Mouse (Mus musculus): ENCODE measurements around the gene Ctso. TPM values are rescaled to one million over a fixed set of nuclear protein-coding genes. Genes with fewer than 3 reads are reported as not detected.

Ctso gene
- total RNA-seq, 1 experiment = 0.49 TPM

GRCm38 (mm10) chr3:81981576-81981975 is 49.2 kb downstream of the Ctso start:
- no peaks in the 10 kb centered on the region for H3K36me3 ChIP-seq (ENCODE audit: control insufficient read depth, insufficient read depth, low read length, poor library complexity, severe bottlenecking)
- no peaks in the 10 kb centered on the region for H3K9me3 ChIP-seq (ENCODE audit: control insufficient read depth, insufficient read depth, low read depth, low read length)
- no peaks in the 10 kb centered on the region for H3K4me1 ChIP-seq (ENCODE audit: control insufficient read depth in 2 of 2, insufficient read depth in 2 of 2, low read length in 2 of 2, poor library complexity in 1 of 2)
- no peak overlapping the region for H3K4me3 ChIP-seq (ENCODE audit: insufficient read depth in 1 of 2, low read depth in 1 of 2, low read length in 2 of 2, poor library complexity in 1 of 2, severe bottlenecking in 1 of 2)
- no peak overlapping the region for H3K9ac ChIP-seq (ENCODE audit: insufficient read depth, low read depth, low read length, poor library complexity, severe bottlenecking)
- DNase-seq (ENCODE audit: low read depth, low spot score) = no peak
- in situ Hi-C loops (cut with MboI; ENCODE audit: low sequenced_read_pairs in 2 of 2, unreplicated experiment in 2 of 2) = no loop called here
- H3K27ac ChIP-seq (ENCODE audit: insufficient read depth, low read depth, low read length, poor library complexity, severe bottlenecking) = no peak overlapping the region
- TF ChIP-seq CHD2 (IDR thresholded peaks at IDR 0.05; ENCODE audit: low read depth, low read length) (no peak), HCFC1 (IDR thresholded peaks at IDR 0.05; ENCODE audit: borderline replicate concordance, insufficient read depth, low read length) (no peak), MAFK (IDR thresholded peaks at IDR 0.05; ENCODE audit: insufficient read depth, low read depth, low read length) (no peak), ZNF384 (IDR thresholded peaks at IDR 0.05; ENCODE audit: low read depth, low read length) (no peak)

- no peak for DNase-seq (ENCODE audit: low read depth, low spot score)
- Histone ChIP-seq H3K36me3 (ENCODE audit: control insufficient read depth, insufficient read depth, low read length, poor library complexity, severe bottlenecking) (no peaks in the 10 kb centered on the region), H3K4me1 (ENCODE audit: control insufficient read depth in 2 of 2, insufficient read depth in 2 of 2, low read length in 2 of 2, poor library complexity in 1 of 2) (no peaks in the 10 kb centered on the region), H3K9ac (ENCODE audit: insufficient read depth, low read depth, low read length, poor library complexity, severe bottlenecking) (no peak within 1 kb of the TSS), H3K9me3 (ENCODE audit: control insufficient read depth, insufficient read depth, low read depth, low read length) (no peaks in the 10 kb centered on the region), H3K27ac (ENCODE audit: insufficient read depth, low read depth, low read length, poor library complexity, severe bottlenecking) (no peak within 1 kb of the TSS), H3K4me3 (ENCODE audit: insufficient read depth in 1 of 2, low read depth in 1 of 2, low read length in 2 of 2, poor library complexity in 1 of 2, severe bottlenecking in 1 of 2) (no peak within 1 kb of the TSS)
- in situ Hi-C loops (cut with MboI; ENCODE audit: low sequenced_read_pairs in 2 of 2, unreplicated experiment in 2 of 2) = no loop called here
- TF ChIP-seq HCFC1 (IDR thresholded peaks at IDR 0.05; ENCODE audit: borderline replicate concordance, insufficient read depth, low read length) (no peak), CHD2 (IDR thresholded peaks at IDR 0.05; ENCODE audit: low read depth, low read length) (no peak), MAFK (IDR thresholded peaks at IDR 0.05; ENCODE audit: insufficient read depth, low read depth, low read length) (no peak), ZNF384 (IDR thresholded peaks at IDR 0.05; ENCODE audit: low read depth, low read length) (no peak), ZC3H11A (IDR thresholded peaks at IDR 0.05; ENCODE audit: borderline replicate concordance, low read depth, low read length) (no peak)
These were observed 49.6 kb downstream of the Ctso start, which contains the start of gene Asic5 for GRCm38 (mm10) chr3:81981990-81982389. Gene Asic5, plus strand, starts transcription at chr3:81982290.

- no peak overlapping the region for H3K4me3 ChIP-seq (ENCODE audit: insufficient read depth in 1 of 2, low read depth in 1 of 2, low read length in 2 of 2, poor library complexity in 1 of 2, severe bottlenecking in 1 of 2)
- H3K27ac ChIP-seq (ENCODE audit: insufficient read depth, low read depth, low read length, poor library complexity, severe bottlenecking) = no peak overlapping the region
- in situ Hi-C loops (cut with MboI; ENCODE audit: low sequenced_read_pairs in 2 of 2, unreplicated experiment in 2 of 2) = no loop called here
- DNase-seq (ENCODE audit: low read depth, low spot score) = no peak
- no peaks in the 10 kb centered on the region for H3K4me1 ChIP-seq (ENCODE audit: control insufficient read depth in 2 of 2, insufficient read depth in 2 of 2, low read length in 2 of 2, poor library complexity in 1 of 2)
- no peak overlapping the region for H3K9ac ChIP-seq (ENCODE audit: insufficient read depth, low read depth, low read length, poor library complexity, severe bottlenecking)
- H3K36me3 ChIP-seq (ENCODE audit: control insufficient read depth, insufficient read depth, low read length, poor library complexity, severe bottlenecking) = no peaks in the 10 kb centered on the region
- no peaks in the 10 kb centered on the region for H3K9me3 ChIP-seq (ENCODE audit: control insufficient read depth, insufficient read depth, low read depth, low read length)
- TF ChIP-seq MAFK (IDR thresholded peaks at IDR 0.05; ENCODE audit: insufficient read depth, low read depth, low read length) = no peak
- no peak for TF ChIP-seq ZC3H11A (IDR thresholded peaks at IDR 0.05; ENCODE audit: borderline replicate concordance, low read depth, low read length)
- TF ChIP-seq ZNF384 (IDR thresholded peaks at IDR 0.05; ENCODE audit: low read depth, low read length) = no peak
- no peak for TF ChIP-seq HCFC1 (IDR thresholded peaks at IDR 0.05; ENCODE audit: borderline replicate concordance, insufficient read depth, low read length)
These were observed 50.9 kb downstream of the Ctso start for GRCm38 (mm10) chr3:81983120-81983895.

GRCm38 (mm10) chr3:81985100-81985499 is 52.7 kb downstream of the Ctso start:
- no peak for DNase-seq (ENCODE audit: low read depth, low spot score)
- Histone ChIP-seq H3K36me3 (ENCODE audit: control insufficient read depth, insufficient read depth, low read length, poor library complexity, severe bottlenecking) (no peaks in the 10 kb centered on the region), H3K4me1 (ENCODE audit: control insufficient read depth in 2 of 2, insufficient read depth in 2 of 2, low read length in 2 of 2, poor library complexity in 1 of 2) (no peaks in the 10 kb centered on the region), H3K27ac (ENCODE audit: insufficient read depth, low read depth, low read length, poor library complexity, severe bottlenecking) (no peak overlapping the region), H3K9ac (ENCODE audit: insufficient read depth, low read depth, low read length, poor library complexity, severe bottlenecking) (no peak overlapping the region), H3K4me3 (ENCODE audit: insufficient read depth in 1 of 2, low read depth in 1 of 2, low read length in 2 of 2, poor library complexity in 1 of 2, severe bottlenecking in 1 of 2) (no peak overlapping the region), H3K9me3 (ENCODE audit: control insufficient read depth, insufficient read depth, low read depth, low read length) (no peaks in the 10 kb centered on the region)
- in situ Hi-C loops (cut with MboI; ENCODE audit: low sequenced_read_pairs in 2 of 2, unreplicated experiment in 2 of 2) = no loop called here
- TF ChIP-seq HCFC1 (IDR thresholded peaks at IDR 0.05; ENCODE audit: borderline replicate concordance, insufficient read depth, low read length) (no peak), ZNF384 (IDR thresholded peaks at IDR 0.05; ENCODE audit: low read depth, low read length) (no peak), ZC3H11A (IDR thresholded peaks at IDR 0.05; ENCODE audit: borderline replicate concordance, low read depth, low read length) (no peak), MAFK (IDR thresholded peaks at IDR 0.05; ENCODE audit: insufficient read depth, low read depth, low read length) (no peak), CHD2 (IDR thresholded peaks at IDR 0.05; ENCODE audit: low read depth, low read length) (no peak)

Data from ES-E14 (cell line).